Mouse (Mus musculus): ENCODE measurements at regions not wholly inside any gene's neighbourhood (a gene's known extent, or its start where the extent isn't known, plus 50 kb on each side); places are given as distances from the start of the nearest gene placed in this dataset.

- H3K27ac ChIP-seq (ENCODE audit: low read depth, low read length) = no peak overlapping the region
- no peaks in the 10 kb centered on the region for H3K9me3 ChIP-seq (ENCODE audit: control insufficient read depth, low read length)
- WGBS = 64% methylated on average over 4 of the region's 4 CpGs
- no peaks in the 10 kb centered on the region for H3K27me3 ChIP-seq (replicated peaks; ENCODE audit: control insufficient read depth, insufficient read depth, low read length)
- ATAC-seq (replicated peaks; ENCODE audit: low FRiP score) (no peak), DNase-seq (ENCODE audit: low spot score) (no peak)
- H3K4me3 ChIP-seq (ENCODE audit: low read depth, low read length) = no peak overlapping the region
- no peak overlapping the region for H3K9ac ChIP-seq (ENCODE audit: low read depth, low read length)
- H3K36me3 ChIP-seq (ENCODE audit: control insufficient read depth, insufficient read depth, low read length) = no peaks in the 10 kb centered on the region
- peaks cover 4% of the 10 kb centered on the region for H3K4me1 ChIP-seq (replicated peaks; ENCODE audit: control insufficient read depth, insufficient read depth, low read length)
- H3K4me2 ChIP-seq = no peak overlapping the region
Observed at GRCm38 (mm10) chr8:125367374-125367773, 202.2 kb downstream of the Sipa1l2 start.

GRCm38 (mm10) chr8:125365004-125365403 lies 204.6 kb downstream of the Sipa1l2 start:
- Histone ChIP-seq H3K27ac (ENCODE audit: low read depth, low read length) (no peak overlapping the region), H3K9me3 (ENCODE audit: control insufficient read depth, low read length) (peaks cover 3% of the 10 kb centered on the region; the same call in 1 of the 2 replicates), H3K4me2 (no peak overlapping the region), H3K27me3 (replicated peaks; ENCODE audit: control insufficient read depth, insufficient read depth, low read length) (0 out of 2 replicates have a peak, but pooled peaks cover 4% of the 10 kb centered on the region), H3K36me3 (ENCODE audit: control insufficient read depth, insufficient read depth, low read length) (no peaks in the 10 kb centered on the region), H3K4me1 (replicated peaks; ENCODE audit: control insufficient read depth, insufficient read depth, low read length) (peaks cover 4% of the 10 kb centered on the region), H3K4me3 (ENCODE audit: low read depth, low read length) (no peak overlapping the region), H3K9ac (ENCODE audit: low read depth, low read length) (no peak overlapping the region)
- ATAC-seq (replicated peaks; ENCODE audit: low FRiP score) (no peak), DNase-seq (ENCODE audit: low spot score) (no peak)
- 83% methylated on average over 5 of the region's 5 CpGs for WGBS

DNA sequence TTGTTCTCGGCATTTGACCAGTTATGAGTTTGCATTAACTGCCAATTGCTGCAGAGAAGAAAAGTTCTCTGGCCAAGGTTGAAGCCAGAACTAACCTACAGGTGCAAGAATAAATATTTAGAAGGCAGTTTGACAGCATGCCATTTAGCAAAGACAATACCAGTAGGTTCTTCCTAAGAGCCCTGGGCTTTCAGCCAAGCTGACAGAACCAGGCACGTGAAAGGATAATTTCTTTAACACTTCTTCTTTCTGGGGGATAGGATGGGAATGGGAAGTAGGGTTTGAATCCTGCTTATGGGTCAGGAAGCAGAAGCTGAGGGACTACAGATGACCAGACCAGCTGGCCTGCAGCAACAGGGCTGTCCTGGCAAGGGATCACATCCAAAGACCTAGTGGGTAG lies 210.2 kb downstream of the Sipa1l2 start:
- H3K4me2 ChIP-seq = no peak overlapping the region
- DNase-seq (ENCODE audit: low spot score) (no peak), ATAC-seq (replicated peaks; ENCODE audit: low FRiP score) (no peak)
- 83% methylated on average over 2 of the region's 2 CpGs for WGBS
- no peak overlapping the region for H3K4me3 ChIP-seq (ENCODE audit: low read depth, low read length)
- no peak overlapping the region for H3K27ac ChIP-seq (ENCODE audit: low read depth, low read length)
- H3K9me3 ChIP-seq (ENCODE audit: control insufficient read depth, low read length) = peaks cover 4% of the 10 kb centered on the region; the same call in 1 of the 2 replicates
- H3K9ac ChIP-seq (ENCODE audit: low read depth, low read length) = no peak overlapping the region
- H3K4me1 ChIP-seq (replicated peaks; ENCODE audit: control insufficient read depth, insufficient read depth, low read length) = no peaks in the 10 kb centered on the region
- no peaks in the 10 kb centered on the region for H3K36me3 ChIP-seq (ENCODE audit: control insufficient read depth, insufficient read depth, low read length)
- H3K27me3 ChIP-seq (replicated peaks; ENCODE audit: control insufficient read depth, insufficient read depth, low read length) = 0 out of 2 replicates have a peak, but pooled peaks cover 4% of the 10 kb centered on the region

DNA sequence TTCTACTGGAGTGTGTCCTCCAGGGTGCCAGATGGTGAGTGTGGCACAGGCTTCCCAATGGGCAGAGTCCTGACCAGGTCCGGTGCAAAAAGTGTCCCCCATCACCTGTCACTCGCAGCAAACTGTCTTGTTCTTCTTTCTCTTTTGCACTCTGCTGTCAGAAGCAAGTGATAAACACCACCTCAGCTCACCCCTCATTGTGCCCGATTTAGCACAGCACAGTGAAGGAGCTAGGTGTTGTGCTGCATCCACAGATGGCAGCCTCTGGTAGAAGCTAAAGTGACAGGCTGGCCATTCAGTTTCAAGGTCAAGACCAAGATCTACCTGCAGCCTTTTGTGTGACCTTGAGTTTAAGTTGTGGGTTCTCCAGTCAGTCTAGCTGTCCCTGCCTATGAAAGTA lies 211.8 kb downstream of the Sipa1l2 start:
- Histone ChIP-seq H3K4me1 (replicated peaks; ENCODE audit: control insufficient read depth, insufficient read depth, low read length) (no peaks in the 10 kb centered on the region), H3K4me2 (no peak overlapping the region), H3K36me3 (ENCODE audit: control insufficient read depth, insufficient read depth, low read length) (no peaks in the 10 kb centered on the region), H3K9ac (ENCODE audit: low read depth, low read length) (no peak overlapping the region), H3K27ac (ENCODE audit: low read depth, low read length) (no peak overlapping the region), H3K4me3 (ENCODE audit: low read depth, low read length) (no peak overlapping the region), H3K27me3 (replicated peaks; ENCODE audit: control insufficient read depth, insufficient read depth, low read length) (0 out of 2 replicates have a peak, but pooled peaks cover 4% of the 10 kb centered on the region), H3K9me3 (ENCODE audit: control insufficient read depth, low read length) (peaks cover 4% of the 10 kb centered on the region; the same call in 1 of the 2 replicates)
- ATAC-seq (replicated peaks; ENCODE audit: low FRiP score) (no peak), DNase-seq (ENCODE audit: low spot score) (no peak)
- 77% methylated on average over 3 of the region's 3 CpGs for WGBS

DNA sequence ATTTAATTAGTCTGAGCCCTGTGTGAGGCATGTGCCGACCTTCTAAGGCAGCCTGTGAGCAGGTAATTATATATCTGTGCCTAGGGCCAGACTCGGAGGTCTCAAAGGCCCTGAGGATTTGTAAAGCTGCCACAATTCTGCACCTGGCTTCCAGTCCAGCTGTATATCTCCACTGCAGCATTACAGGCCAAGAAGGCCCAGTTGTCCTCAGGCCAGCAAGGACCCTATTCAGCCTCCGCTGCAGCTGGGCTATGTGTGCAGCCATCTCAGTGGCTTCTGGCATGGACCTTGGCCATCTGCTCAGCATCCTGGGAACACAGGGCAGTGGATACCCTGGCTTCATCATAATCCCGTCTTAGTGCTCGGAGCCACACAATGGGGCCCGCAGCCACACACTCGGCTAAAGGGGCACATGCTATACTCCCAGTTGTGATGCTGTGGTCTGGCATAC lies 214.5 kb downstream of the Sipa1l2 start:
- H3K9me3 ChIP-seq (ENCODE audit: control insufficient read depth, low read length) = peaks cover 2% of the 10 kb centered on the region; the same call in 1 of the 2 replicates
- H3K27me3 ChIP-seq (replicated peaks; ENCODE audit: control insufficient read depth, insufficient read depth, low read length) = no peaks in the 10 kb centered on the region
- no peak overlapping the region for H3K4me2 ChIP-seq
- 0 out of 2 replicates have a peak, but pooled peaks cover 7% of the 10 kb centered on the region for H3K4me1 ChIP-seq (replicated peaks; ENCODE audit: control insufficient read depth, insufficient read depth, low read length)
- ATAC-seq (replicated peaks; ENCODE audit: low FRiP score) = no peak
- H3K9ac ChIP-seq (ENCODE audit: low read depth, low read length) = no peak overlapping the region
- no peaks in the 10 kb centered on the region for H3K36me3 ChIP-seq (ENCODE audit: control insufficient read depth, insufficient read depth, low read length)
- no peak for DNase-seq (ENCODE audit: low spot score)
- WGBS = 82% methylated on average over 7 of the region's 7 CpGs
- H3K4me3 ChIP-seq (ENCODE audit: low read depth, low read length) = no peak overlapping the region
- no peak overlapping the region for H3K27ac ChIP-seq (ENCODE audit: low read depth, low read length)

GRCm38 (mm10) chr8:125352276-125352675 lies 217.3 kb downstream of the Sipa1l2 start:
- peaks cover 23% of the 10 kb centered on the region for H3K4me1 ChIP-seq (replicated peaks; ENCODE audit: control insufficient read depth, insufficient read depth, low read length)
- no peaks in the 10 kb centered on the region for H3K9me3 ChIP-seq (ENCODE audit: control insufficient read depth, low read length)
- no peak overlapping the region for H3K27ac ChIP-seq (ENCODE audit: low read depth, low read length)
- H3K4me3 ChIP-seq (ENCODE audit: low read depth, low read length) = no peak overlapping the region
- H3K27me3 ChIP-seq (replicated peaks; ENCODE audit: control insufficient read depth, insufficient read depth, low read length) = 0 out of 2 replicates have a peak, but pooled peaks cover 2% of the 10 kb centered on the region
- WGBS = 53% methylated on average over 3 of the region's 3 CpGs
- no peak overlapping the region for H3K9ac ChIP-seq (ENCODE audit: low read depth, low read length)
- no peaks in the 10 kb centered on the region for H3K36me3 ChIP-seq (ENCODE audit: control insufficient read depth, insufficient read depth, low read length)
- no peak for ATAC-seq (replicated peaks; ENCODE audit: low FRiP score)
- DNase-seq (ENCODE audit: low spot score) = no peak
- H3K4me2 ChIP-seq = no peak overlapping the region

DNA sequence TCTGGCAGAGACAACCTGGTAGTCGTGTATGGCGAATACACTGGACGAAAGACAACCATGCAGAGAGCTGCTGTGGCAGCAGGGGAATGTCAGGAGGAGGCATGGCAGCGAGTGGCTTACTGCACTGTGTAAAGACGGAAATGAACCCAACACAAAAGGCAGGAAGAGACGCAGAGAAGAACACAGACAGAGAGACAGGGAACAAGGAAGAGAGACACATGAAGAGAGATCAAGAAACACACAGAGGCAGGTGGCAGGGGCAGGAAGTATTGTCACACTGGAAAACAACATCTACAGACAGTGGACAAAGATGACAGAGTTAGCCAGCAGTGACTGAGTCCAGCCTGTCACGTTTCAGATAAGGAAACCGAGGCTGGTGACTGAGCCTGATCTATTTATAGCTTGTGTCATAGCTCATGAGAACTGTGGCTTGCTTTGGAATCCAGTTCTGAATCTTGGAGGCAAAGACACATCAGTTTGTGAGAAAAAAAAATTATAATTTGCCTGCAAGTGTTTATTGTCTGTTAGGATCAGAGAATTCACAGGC lies 218.0 kb downstream of the Sipa1l2 start:
- Histone ChIP-seq H3K4me2 (no peak overlapping the region), H3K27me3 (replicated peaks; ENCODE audit: control insufficient read depth, insufficient read depth, low read length) (0 out of 2 replicates have a peak, but pooled peaks cover 5% of the 10 kb centered on the region), H3K4me1 (replicated peaks; ENCODE audit: control insufficient read depth, insufficient read depth, low read length) (peaks cover 27% of the 10 kb centered on the region), H3K36me3 (ENCODE audit: control insufficient read depth, insufficient read depth, low read length) (no peaks in the 10 kb centered on the region), H3K4me3 (ENCODE audit: low read depth, low read length) (no peak overlapping the region), H3K27ac (ENCODE audit: low read depth, low read length) (peak overlapping the region; percentile 19; the same call in 1 of the 2 replicates), H3K9ac (ENCODE audit: low read depth, low read length) (no peak overlapping the region), H3K9me3 (ENCODE audit: control insufficient read depth, low read length) (no peaks in the 10 kb centered on the region)
- 43% methylated on average over 8 of the region's 8 CpGs for WGBS
- DNase-seq (ENCODE audit: low spot score) = no peak
- ATAC-seq (replicated peaks; ENCODE audit: low FRiP score) = no peak

DNA sequence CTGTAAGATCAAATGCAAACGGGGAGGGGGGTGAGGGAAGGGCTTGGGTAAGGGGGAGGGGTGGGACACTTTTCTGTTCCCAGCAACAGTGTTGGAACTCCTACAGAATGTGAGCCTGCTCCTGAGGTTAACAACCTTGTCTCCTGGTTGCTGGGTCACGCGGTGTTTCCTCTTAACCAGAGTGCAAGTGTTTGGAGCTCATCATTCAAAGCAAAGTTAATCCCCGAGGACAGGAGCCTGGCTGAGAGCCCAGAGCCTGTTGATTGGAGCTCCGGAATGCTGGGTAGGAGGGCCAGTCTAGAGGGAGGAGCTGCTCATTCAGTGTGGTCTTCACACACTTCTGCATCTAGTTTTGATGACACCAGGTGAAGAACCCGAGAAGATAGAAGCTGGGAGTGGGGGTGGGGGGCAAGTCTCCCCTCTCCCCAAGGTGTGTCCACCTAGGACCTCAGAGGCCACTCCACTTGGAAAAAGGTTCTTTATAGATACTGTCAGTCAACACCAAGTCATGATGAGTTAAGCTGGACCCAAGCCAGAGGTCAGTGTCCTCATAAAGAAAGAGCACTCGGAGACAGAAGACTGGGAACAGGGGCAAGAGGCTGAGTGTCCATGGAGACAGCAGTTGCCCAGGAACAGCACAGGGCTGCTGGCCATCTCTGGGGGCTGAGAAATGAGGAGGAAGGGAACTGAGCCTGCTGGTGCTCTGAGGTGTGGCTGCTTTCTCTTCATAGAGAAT lies 220.2 kb downstream of the Sipa1l2 start:
- no peak overlapping the region for H3K4me3 ChIP-seq (ENCODE audit: low read depth, low read length)
- no peak overlapping the region for H3K9ac ChIP-seq (ENCODE audit: low read depth, low read length)
- ATAC-seq (replicated peaks; ENCODE audit: low FRiP score) (peak; percentile 22; the same call in 1 of the 2 replicates), DNase-seq (ENCODE audit: low spot score) (peak; percentile 56)
- WGBS = 40% methylated on average over 7 of the region's 7 CpGs
- H3K27me3 ChIP-seq (replicated peaks; ENCODE audit: control insufficient read depth, insufficient read depth, low read length) = 0 out of 2 replicates have a peak, but pooled peaks cover 5% of the 10 kb centered on the region
- no peak overlapping the region for H3K4me2 ChIP-seq
- H3K9me3 ChIP-seq (ENCODE audit: control insufficient read depth, low read length) = no peaks in the 10 kb centered on the region
- peaks cover 27% of the 10 kb centered on the region for H3K4me1 ChIP-seq (replicated peaks; ENCODE audit: control insufficient read depth, insufficient read depth, low read length)
- no peak overlapping the region for H3K27ac ChIP-seq (ENCODE audit: low read depth, low read length)
- H3K36me3 ChIP-seq (ENCODE audit: control insufficient read depth, insufficient read depth, low read length) = no peaks in the 10 kb centered on the region

Measured in liver, embryonic 11.5 days (tissue).